In the genomic region with DNA sequence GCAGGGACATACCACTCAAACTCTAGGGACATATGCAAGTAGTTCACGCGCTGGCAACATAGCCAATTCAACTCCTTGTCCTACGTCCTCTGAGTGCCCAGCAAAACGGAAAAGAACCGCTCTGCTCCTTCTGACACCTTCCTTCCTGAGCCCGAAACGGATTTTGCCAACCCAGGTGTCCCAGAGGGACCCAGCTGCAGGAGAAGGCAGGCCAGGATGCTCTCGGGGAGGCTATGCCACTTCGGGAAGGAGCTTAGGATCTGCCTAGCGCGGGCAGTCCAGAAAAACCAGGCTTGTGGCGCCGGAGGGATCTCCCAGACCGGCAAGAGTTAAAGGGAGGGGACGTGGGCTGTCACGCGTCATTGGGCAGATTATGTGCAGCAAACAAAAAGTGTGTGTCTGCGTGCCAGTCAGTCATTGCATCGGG, we compare ENCODE assay signal across 8 mouse cellular contexts. TPM values are rescaled to one million over a fixed set of nuclear protein-coding genes. Genes with fewer than 3 reads are reported as not detected.
DNase-seq lines count a peak whose midpoint lies in the region; ATAC-seq and TF ChIP-seq lines count a peak whose summit lies in the region.
"Had no signal": no experiment of that assay in that cellular context is flagged by ENCODE, and none has a peak within 500 bp of the region (broad histone marks: within the 10 kb centered on the region; RNA-seq: fewer than 3 reads in every experiment).

No protein-coding gene starts in this region.

- no peaks in the 10 kb centered on the region for H3K36me3 ChIP-seq in neural tube, embryonic 11.5 days (ENCODE audit: control insufficient read depth, insufficient read depth, low read length)
- no peaks in the 10 kb centered on the region for H3K36me3 ChIP-seq in embryonic facial prominence, embryonic 12.5 days
- H3K36me3 ChIP-seq in neural tube, embryonic 15.5 days = no peaks in the 10 kb centered on the region
- no peaks in the 10 kb centered on the region for H3K36me3 ChIP-seq in kidney, adult 2 months (ENCODE audit: control insufficient read depth, insufficient read depth, low read length)

- no peaks in the 10 kb centered on the region for H3K4me1 ChIP-seq in neural tube, embryonic 11.5 days (ENCODE audit: control insufficient read depth, insufficient read depth, low read length)
- 0 out of 2 replicates have a peak, but pooled peaks cover 2% of the 10 kb centered on the region for H3K4me1 ChIP-seq in embryonic facial prominence, embryonic 12.5 days
- peaks cover 36% of the 10 kb centered on the region for H3K4me1 ChIP-seq in neural tube, embryonic 15.5 days
- H3K4me1 ChIP-seq in kidney, adult 2 months (ENCODE audit: control insufficient read depth, insufficient read depth, low read length) = no peaks in the 10 kb centered on the region

- intact Hi-C loops in left cerebral cortex, postnatal 10 days (cut with DNase I) = loop anchor here (5.0 to 10.0 kb wide), 4 partner anchors 148 to 826 kb away; a partner anchor contains a TSS

- H3K4me2 ChIP-seq in neural tube, embryonic 11.5 days (ENCODE audit: low read depth) = peak overlapping the region; percentile 91
- H3K4me2 ChIP-seq in embryonic facial prominence, embryonic 12.5 days (replicated peaks) = peak overlapping the region; percentile 24; the same call in 1 of the 2 replicates
- H3K4me2 ChIP-seq in neural tube, embryonic 15.5 days = peak overlapping the region; percentile 90

- peak overlapping the region; percentile 24; the same call in 1 of the 2 replicates for H3K27ac ChIP-seq in neural tube, embryonic 11.5 days (ENCODE audit: low read depth, low read length)
- no peak overlapping the region for H3K27ac ChIP-seq in embryonic facial prominence, embryonic 12.5 days
- H3K27ac ChIP-seq in neural tube, embryonic 15.5 days (replicated peaks) = peak overlapping the region; percentile 82
- no peak overlapping the region for H3K27ac ChIP-seq in kidney, adult 2 months (ENCODE audit: insufficient read depth, low read depth, low read length)
- H3K27ac ChIP-seq: liver, embryonic 14.5 days had no signal

- DNase-seq in neural tube, embryonic 11.5 days (ENCODE audit: low spot score) = peak; percentile 83
- no peak for DNase-seq in neural tube, embryonic 10.5 days (ENCODE audit: extremely low spot score, low spot score)
- DNase-seq in left cerebral cortex, postnatal 10 days (ENCODE audit: extremely low spot score in 1 of 2, low spot score in 2 of 2) = peak; percentile 62 to 64
- DNase-seq in adrenal gland, adult 2 months = no peak
- DNase-seq in kidney, adult 2 months = no peak

- peaks cover 45% of the 10 kb centered on the region for H3K27me3 ChIP-seq in neural tube, embryonic 11.5 days (ENCODE audit: control insufficient read depth, insufficient read depth, low read length)
- peaks cover 74% of the 10 kb centered on the region for H3K27me3 ChIP-seq in embryonic facial prominence, embryonic 12.5 days
- peaks cover 45% of the 10 kb centered on the region for H3K27me3 ChIP-seq in neural tube, embryonic 15.5 days (replicated peaks)
- H3K27me3 ChIP-seq in kidney, adult 2 months (replicated peaks; ENCODE audit: control insufficient read depth, insufficient read depth, low read length) = peaks cover 12% of the 10 kb centered on the region

- H3K4me3 ChIP-seq in neural tube, embryonic 11.5 days (ENCODE audit: low read depth, low read length) = peak overlapping the region; percentile 57
- H3K4me3 ChIP-seq in embryonic facial prominence, embryonic 12.5 days = peak overlapping the region; percentile 2; the same call in 1 of the 2 replicates
- H3K4me3 ChIP-seq in neural tube, embryonic 15.5 days (replicated peaks) = peak overlapping the region; percentile 42
- no peak overlapping the region for H3K4me3 ChIP-seq in kidney, adult 2 months (ENCODE audit: insufficient read depth, low read depth, low read length)

- no peaks in the 10 kb centered on the region for H3K9me3 ChIP-seq in neural tube, embryonic 11.5 days (ENCODE audit: control insufficient read depth, low read length)
- no peaks in the 10 kb centered on the region for H3K9me3 ChIP-seq in embryonic facial prominence, embryonic 12.5 days
- no peaks in the 10 kb centered on the region for H3K9me3 ChIP-seq in neural tube, embryonic 15.5 days (replicated peaks)

- TF ChIP-seq CTCF in kidney, adult 2 months (conservative IDR thresholded peaks at IDR 0.05; ENCODE audit: insufficient read depth, insufficient read length, low read depth, low read length) = no peak

- H3K9ac ChIP-seq in neural tube, embryonic 11.5 days (ENCODE audit: low read length) = peak overlapping the region; percentile 47
- no peak overlapping the region for H3K9ac ChIP-seq in embryonic facial prominence, embryonic 12.5 days
- H3K9ac ChIP-seq in neural tube, embryonic 15.5 days (replicated peaks) = peak overlapping the region; percentile 52
- H3K9ac ChIP-seq: liver, embryonic 14.5 days had no signal

- ATAC-seq in neural tube, embryonic 11.5 days (ENCODE audit: insufficient read depth, low FRiP score, low TSS enrichment) = peak; percentile 54
- ATAC-seq in embryonic facial prominence, embryonic 12.5 days (ENCODE audit: insufficient number of reproducible peaks, insufficient read depth, low FRiP score, low TSS enrichment) = no peak
- peak; percentile 77 for ATAC-seq in neural tube, embryonic 15.5 days (ENCODE audit: low FRiP score)

- WGBS in neural tube, embryonic 11.5 days = 0% methylated on average over 19 of the region's 19 CpGs
- under 1% methylated on average over 19 of the region's 19 CpGs for WGBS in embryonic facial prominence, embryonic 12.5 days
- WGBS in neural tube, embryonic 15.5 days = 0% methylated on average over 19 of the region's 19 CpGs
- WGBS in kidney, adult 2 months = 1% methylated on average over 19 of the region's 19 CpGs

- no peak for TF ChIP-seq POLR2A in kidney, adult 2 months (IDR thresholded peaks at IDR 0.05; ENCODE audit: low read depth, low read length)

RNA-seq across cellular contexts. Expression of a gene that starts 13.5 kb away (rescaled TPM):
- 5.9 and 6.1 TPM in 2 replicates for polyA plus RNA-seq in neural tube, embryonic 11.5 days (2014; fragmentation: Nextera tagmentation; extraction: Ambion mirVana)
- polyA plus RNA-seq in embryonic facial prominence, embryonic 12.5 days (2016; fragmentation: Nextera tagmentation; extraction: Ambion mirVana) = 0.29 and 0.31 TPM in 2 replicates
- total RNA-seq in left cerebral cortex, postnatal 10 days (2021) = 10 to 100 TPM; 44.9 to 53.3 TPM
- polyA plus RNA-seq in neural tube, embryonic 15.5 days (2015; fragmentation: Nextera tagmentation; extraction: Ambion mirVana) = 3.6 and 3.9 TPM in 2 replicates
- total RNA-seq in adrenal gland, adult 2 months (2021) = under 1 TPM; 0.09 to 0.24 TPM
- 0.09 and 0.12 TPM in 2 replicates for polyA plus RNA-seq in adrenal gland, adult 2 months (2012; rRNA removed)
- 0.03 TPM in 2 replicates for polyA plus RNA-seq in kidney, adult 2 months (2012; rRNA removed)
- polyA plus RNA-seq: liver, embryonic 14.5 days had no signal

Comparison
In these comparisons a context has a peak if more than half of its experiments do, and no peak if none do; other contexts are left out.
1. DNase-seq: peak in neural tube, embryonic 11.5 days (single experiment) and left cerebral cortex, postnatal 10 days (2 of 2); none in neural tube, embryonic 10.5 days (single experiment), adrenal gland, adult 2 months (single experiment) and kidney, adult 2 months (single experiment).
2. H3K27ac ChIP-seq: peak in neural tube, embryonic 11.5 days (single experiment) and neural tube, embryonic 15.5 days (single experiment); none in embryonic facial prominence, embryonic 12.5 days (single experiment) and kidney, adult 2 months (single experiment).
3. H3K4me2 ChIP-seq: peak in every context shown above with its lines; median percentile 91 in neural tube, embryonic 11.5 days; 90 in neural tube, embryonic 15.5 days; 24 in embryonic facial prominence, embryonic 12.5 days.